Mouse (Mus musculus): Measurements from ENCODE around the gene Patz1. TPM values are rescaled to one million over a fixed set of nuclear protein-coding genes. Genes with fewer than 3 reads are reported as not detected.

The Patz1 gene
- polyA plus RNA-seq, 1 experiment from 2014 or later = 30.5 TPM

DNA sequence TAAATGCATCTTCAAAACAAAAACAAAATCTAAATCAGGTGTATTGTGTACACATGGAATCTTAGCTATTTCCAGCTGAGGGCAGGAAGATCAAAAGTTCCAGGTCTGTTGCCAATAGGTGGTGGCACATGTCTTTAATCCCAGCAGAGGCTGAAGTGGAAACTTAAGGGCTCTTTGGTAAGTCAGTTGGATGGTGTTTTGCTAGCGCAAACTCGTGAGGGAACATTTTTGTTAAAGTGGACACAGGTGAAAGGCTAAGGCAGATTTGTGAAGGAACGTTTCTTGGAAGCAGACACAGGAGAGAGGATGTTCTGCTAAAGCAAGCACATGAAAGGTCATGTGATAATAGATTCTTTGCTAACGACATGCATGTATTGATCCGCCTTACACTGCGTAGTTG is 5.0 kb upstream of the Patz1 start:
- H3K9ac ChIP-seq = no peak overlapping the region
- no peaks in the 10 kb centered on the region for H3K36me3 ChIP-seq
- no peak overlapping the region for H3K4me3 ChIP-seq
- ATAC-seq = no peak
- H3K4me1 ChIP-seq = peaks cover 16% of the 10 kb centered on the region
- peaks cover 12% of the 10 kb centered on the region for H3K9me3 ChIP-seq (replicated peaks)
- no peak overlapping the region for H3K4me2 ChIP-seq
- H3K27me3 ChIP-seq (replicated peaks) = 0 out of 2 replicates have a peak, but pooled peaks cover 1% of the 10 kb centered on the region
- WGBS (ENCODE audit: insufficient replicate concordance) = 79% methylated on average over 6 of the region's 6 CpGs
- no peak overlapping the region for H3K27ac ChIP-seq

- 73% methylated on average over 3 of the region's 3 CpGs for WGBS (ENCODE audit: insufficient replicate concordance)
- Histone ChIP-seq H3K36me3 (no peaks in the 10 kb centered on the region), H3K27ac (no peak overlapping the region), H3K27me3 (replicated peaks) (0 out of 2 replicates have a peak, but pooled peaks cover 4% of the 10 kb centered on the region), H3K9ac (no peak overlapping the region), H3K4me2 (no peak overlapping the region), H3K9me3 (replicated peaks) (peaks cover 11% of the 10 kb centered on the region), H3K4me3 (no peak overlapping the region), H3K4me1 (peaks cover 33% of the 10 kb centered on the region)
- no peak for ATAC-seq
Observed at GRCm38 (mm10) chr11:3285940-3286339, 2.7 kb upstream of the Patz1 start.

- no peak for ATAC-seq
- no peak overlapping the region for H3K27ac ChIP-seq
- no peak overlapping the region for H3K9ac ChIP-seq
- H3K27me3 ChIP-seq (replicated peaks) = 0 out of 2 replicates have a peak, but pooled peaks cover 4% of the 10 kb centered on the region
- H3K4me2 ChIP-seq = no peak overlapping the region
- H3K9me3 ChIP-seq (replicated peaks) = no peaks in the 10 kb centered on the region
- peaks cover 5% of the 10 kb centered on the region; the same call in 1 of the 2 replicates for H3K36me3 ChIP-seq
- WGBS (ENCODE audit: insufficient replicate concordance) = 72% methylated on average over 6 of the region's 6 CpGs
- no peak overlapping the region for H3K4me3 ChIP-seq
- H3K4me1 ChIP-seq = peaks cover 45% of the 10 kb centered on the region
Observed at GRCm38 (mm10) chr11:3287131-3287530, 1.5 kb upstream of the Patz1 start.

- WGBS (ENCODE audit: insufficient replicate concordance) = 39% methylated on average over 5 of the region's 5 CpGs
- H3K4me1 ChIP-seq = peaks cover 53% of the 10 kb centered on the region
- 0 out of 2 replicates have a peak, but pooled peaks cover 4% of the 10 kb centered on the region for H3K27me3 ChIP-seq (replicated peaks)
- peak overlapping the region; percentile 100 for H3K4me2 ChIP-seq
- no peak for ATAC-seq
- H3K4me3 ChIP-seq = peak overlapping the region; percentile 87; the same call in 1 of the 2 replicates
- peak overlapping the region; percentile 92; the same call in 1 of the 2 replicates for H3K9ac ChIP-seq
- H3K27ac ChIP-seq = peak overlapping the region; percentile 95; the same call in 1 of the 2 replicates
- peaks cover 8% of the 10 kb centered on the region; the same call in 1 of the 2 replicates for H3K36me3 ChIP-seq
- no peaks in the 10 kb centered on the region for H3K9me3 ChIP-seq (replicated peaks)
Observed at GRCm38 (mm10) chr11:3287921-3288320, 753 bp upstream of the Patz1 start.

GRCm38 (mm10) chr11:3289302-3289802 is 678 bp downstream of the Patz1 start:
- H3K36me3 ChIP-seq = peaks cover 22% of the 10 kb centered on the region
- 0 out of 2 replicates have a peak, but pooled peaks cover 4% of the 10 kb centered on the region for H3K27me3 ChIP-seq (replicated peaks)
- WGBS (ENCODE audit: insufficient replicate concordance) = under 1% methylated on average over 35 of the region's 40 CpGs
- H3K4me2 ChIP-seq = peak overlapping the region; percentile 100
- H3K4me3 ChIP-seq = peak overlapping the region; percentile 87
- H3K9ac ChIP-seq = peak overlapping the region; percentile 92
- ATAC-seq = peak; percentile 66
- H3K27ac ChIP-seq = peak overlapping the region; percentile 95
- no peaks in the 10 kb centered on the region for H3K9me3 ChIP-seq (replicated peaks)
- H3K4me1 ChIP-seq = peaks cover 67% of the 10 kb centered on the region

DNA sequence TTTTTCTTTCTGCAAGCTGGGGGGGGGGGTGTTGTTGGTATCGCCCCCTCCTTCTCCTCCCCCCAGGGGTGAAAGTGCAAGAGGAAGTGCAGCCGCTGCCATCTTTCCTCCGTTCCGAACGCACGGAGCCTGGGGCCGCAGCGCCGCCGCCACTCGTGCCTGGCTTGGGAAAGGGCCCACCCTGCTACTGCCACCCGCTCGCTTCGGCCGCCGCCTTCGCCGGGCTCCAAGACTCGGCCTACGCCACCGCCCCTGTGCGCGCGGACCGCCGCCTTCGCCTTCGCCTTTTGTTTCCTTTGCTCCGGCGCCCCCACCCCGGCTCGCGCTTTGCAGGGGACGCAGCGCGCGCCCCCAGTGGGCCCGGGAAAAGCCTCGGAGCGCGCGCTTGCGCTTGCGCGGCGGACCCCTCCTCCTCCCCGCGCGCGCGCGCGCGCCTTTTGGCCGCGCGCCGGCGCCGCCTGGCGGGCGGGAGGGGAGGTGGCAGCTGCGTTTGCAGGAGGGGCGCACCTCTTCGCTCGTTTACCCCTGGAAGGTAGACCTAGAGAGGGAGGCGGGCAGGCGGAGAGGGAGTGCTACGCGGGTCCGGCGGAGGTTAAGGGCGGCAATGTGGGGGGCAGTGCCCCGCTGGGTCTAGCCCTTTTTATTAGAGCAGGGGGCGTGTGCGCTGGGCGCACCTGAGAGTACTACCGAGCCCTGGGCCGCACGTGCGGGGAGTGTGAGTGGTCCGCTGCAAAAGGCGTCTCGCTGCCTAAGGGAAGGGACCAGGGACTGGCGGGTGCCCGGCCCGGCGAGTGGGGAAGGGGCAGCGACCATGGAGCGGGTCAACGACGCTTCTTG is 1.3 kb downstream of the Patz1 start:
- H3K9ac ChIP-seq = peak overlapping the region; percentile 92
- H3K4me2 ChIP-seq = peak overlapping the region; percentile 100
- peak overlapping the region; percentile 95 for H3K27ac ChIP-seq
- H3K27me3 ChIP-seq (replicated peaks) = 0 out of 2 replicates have a peak, but pooled peaks cover 4% of the 10 kb centered on the region
- peak overlapping the region; percentile 87 for H3K4me3 ChIP-seq
- peaks cover 29% of the 10 kb centered on the region for H3K36me3 ChIP-seq
- H3K9me3 ChIP-seq (replicated peaks) = no peaks in the 10 kb centered on the region
- under 1% methylated on average over 90 of the region's 92 CpGs for WGBS (ENCODE audit: insufficient replicate concordance)
- peak; percentile 48 for ATAC-seq
- H3K4me1 ChIP-seq = peaks cover 74% of the 10 kb centered on the region

DNA sequence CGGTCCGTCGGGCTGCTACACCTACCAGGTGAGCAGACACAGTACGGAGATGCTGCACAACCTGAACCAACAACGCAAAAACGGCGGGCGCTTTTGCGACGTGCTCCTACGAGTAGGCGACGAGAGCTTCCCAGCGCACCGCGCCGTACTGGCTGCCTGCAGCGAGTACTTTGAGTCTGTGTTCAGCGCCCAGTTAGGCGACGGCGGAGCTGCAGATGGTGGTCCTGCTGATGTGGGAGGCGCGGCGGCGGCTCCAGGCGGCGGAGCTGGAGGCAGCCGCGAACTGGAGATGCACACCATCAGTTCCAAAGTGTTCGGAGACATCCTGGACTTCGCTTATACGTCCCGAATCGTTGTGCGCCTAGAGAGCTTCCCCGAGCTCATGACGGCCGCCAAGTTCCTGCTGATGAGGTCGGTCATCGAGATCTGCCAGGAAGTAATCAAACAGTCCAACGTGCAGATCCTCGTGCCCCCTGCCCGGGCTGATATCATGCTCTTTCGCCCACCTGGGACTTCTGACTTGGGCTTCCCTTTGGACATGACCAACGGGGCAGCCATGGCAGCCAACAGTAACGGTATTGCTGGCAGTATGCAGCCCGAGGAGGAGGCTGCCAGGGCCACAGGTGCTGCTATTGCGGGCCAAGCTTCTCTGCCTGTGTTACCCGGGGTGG is 2.1 kb downstream of the Patz1 start:
- peaks cover 36% of the 10 kb centered on the region for H3K36me3 ChIP-seq
- H3K4me2 ChIP-seq = peak overlapping the region; percentile 100
- H3K9ac ChIP-seq = peak overlapping the region; percentile 92
- peak; percentile 30 for ATAC-seq
- H3K27me3 ChIP-seq (replicated peaks) = 0 out of 2 replicates have a peak, but pooled peaks cover 4% of the 10 kb centered on the region
- H3K27ac ChIP-seq = peak overlapping the region; percentile 95
- H3K4me1 ChIP-seq = peaks cover 81% of the 10 kb centered on the region
- no peaks in the 10 kb centered on the region for H3K9me3 ChIP-seq (replicated peaks)
- H3K4me3 ChIP-seq = peak overlapping the region; percentile 87
- WGBS (ENCODE audit: insufficient replicate concordance) = under 1% methylated on average over 50 of the region's 50 CpGs

DNA sequence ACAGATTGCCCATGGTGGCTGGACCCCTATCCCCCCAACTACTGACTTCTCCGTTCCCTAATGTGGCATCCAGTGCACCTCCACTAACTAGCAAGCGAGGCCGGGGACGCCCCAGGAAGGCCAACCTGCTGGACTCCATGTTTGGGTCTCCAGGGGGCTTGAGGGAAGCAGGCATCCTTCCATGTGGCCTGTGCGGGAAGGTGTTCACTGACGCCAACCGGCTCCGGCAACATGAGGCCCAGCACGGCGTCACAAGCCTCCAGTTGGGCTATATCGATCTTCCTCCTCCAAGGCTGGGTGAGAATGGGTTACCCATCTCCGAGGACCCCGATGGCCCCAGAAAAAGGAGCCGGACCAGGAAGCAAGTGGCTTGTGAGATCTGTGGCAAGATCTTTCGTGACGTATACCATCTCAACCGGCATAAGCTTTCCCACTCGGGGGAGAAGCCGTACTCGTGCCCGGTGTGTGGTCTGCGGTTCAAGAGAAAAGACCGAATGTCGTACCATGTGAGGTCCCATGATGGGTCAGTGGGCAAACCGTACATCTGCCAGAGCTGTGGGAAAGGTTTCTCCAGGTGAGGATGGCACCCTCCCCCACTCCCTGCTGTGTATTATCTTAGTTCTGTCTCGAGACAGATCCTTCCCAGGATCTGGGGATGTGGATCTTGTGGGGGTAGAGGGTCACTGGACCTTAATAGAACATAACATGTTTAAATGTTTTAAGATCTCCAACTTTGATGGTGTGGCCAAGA is 2.8 kb downstream of the Patz1 start:
- H3K27ac ChIP-seq = peak overlapping the region; percentile 95
- 1% methylated on average over 26 of the region's 26 CpGs for WGBS (ENCODE audit: insufficient replicate concordance)
- H3K9ac ChIP-seq = peak overlapping the region; percentile 92
- H3K27me3 ChIP-seq (replicated peaks) = 0 out of 2 replicates have a peak, but pooled peaks cover 4% of the 10 kb centered on the region
- H3K4me3 ChIP-seq = peak overlapping the region; percentile 87
- no peaks in the 10 kb centered on the region for H3K9me3 ChIP-seq (replicated peaks)
- ATAC-seq = no peak
- peak overlapping the region; percentile 100 for H3K4me2 ChIP-seq
- peaks cover 89% of the 10 kb centered on the region for H3K4me1 ChIP-seq
- peaks cover 43% of the 10 kb centered on the region for H3K36me3 ChIP-seq

DNA sequence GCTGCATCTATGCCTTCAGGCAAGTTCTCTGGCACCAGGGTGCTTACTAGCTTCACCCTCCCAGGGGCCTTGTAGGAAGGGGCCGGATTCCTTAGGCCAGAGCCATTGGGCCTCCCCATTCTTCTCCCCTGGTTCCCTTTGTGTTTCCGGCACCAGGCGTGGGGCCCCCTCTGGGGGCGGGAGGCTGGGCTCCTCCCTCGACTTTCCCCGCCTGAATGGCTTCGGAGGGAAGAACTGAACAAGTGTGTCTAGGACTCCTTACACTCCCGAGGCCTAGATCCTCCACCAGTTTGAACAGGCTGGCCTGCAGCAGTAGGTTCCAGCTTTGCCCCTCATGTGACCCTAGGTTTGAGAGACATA is 3.4 kb downstream of the Patz1 start:
- peak; percentile 52 for ATAC-seq
- H3K4me1 ChIP-seq = peaks cover 94% of the 10 kb centered on the region
- no peaks in the 10 kb centered on the region for H3K9me3 ChIP-seq (replicated peaks)
- H3K4me2 ChIP-seq = peak overlapping the region; percentile 100
- H3K4me3 ChIP-seq = peak overlapping the region; percentile 87
- peak overlapping the region; percentile 95 for H3K27ac ChIP-seq
- peak overlapping the region; percentile 92 for H3K9ac ChIP-seq
- 0% methylated on average over 8 of the region's 8 CpGs for WGBS (ENCODE audit: insufficient replicate concordance)
- H3K27me3 ChIP-seq (replicated peaks) = 0 out of 2 replicates have a peak, but pooled peaks cover 4% of the 10 kb centered on the region
- peaks cover 49% of the 10 kb centered on the region for H3K36me3 ChIP-seq

DNA sequence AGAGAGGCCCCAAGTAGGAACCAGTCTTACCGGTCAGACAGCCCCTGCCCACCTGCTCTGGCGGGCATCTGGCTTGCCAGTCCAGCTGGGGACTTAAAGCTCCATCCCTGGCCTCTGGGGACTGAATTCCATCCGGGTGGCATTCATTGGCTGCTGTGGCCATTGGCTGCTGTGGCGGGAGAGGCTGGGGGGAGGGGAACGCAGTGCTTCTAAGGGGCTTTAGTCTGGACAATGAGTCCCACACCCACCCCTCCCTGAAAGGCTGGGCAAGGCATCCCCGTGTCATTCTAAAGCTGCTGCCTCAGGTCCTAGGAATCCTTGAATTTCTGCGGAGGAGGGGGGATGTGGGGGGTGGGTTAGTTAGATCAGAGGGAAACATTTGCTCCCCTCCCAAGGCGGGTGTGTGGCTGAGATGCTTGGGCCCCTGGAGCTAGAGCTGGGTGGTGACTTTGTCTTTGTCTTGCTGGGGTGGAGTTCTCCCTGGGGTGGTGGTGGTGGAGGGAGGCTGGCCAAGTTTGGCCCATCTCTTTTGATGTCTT is 4.1 kb downstream of the Patz1 start:
- Histone ChIP-seq H3K27ac (peak overlapping the region; percentile 95), H3K27me3 (replicated peaks) (0 out of 2 replicates have a peak, but pooled peaks cover 4% of the 10 kb centered on the region), H3K4me1 (peaks cover 90% of the 10 kb centered on the region), H3K36me3 (peaks cover 56% of the 10 kb centered on the region), H3K4me2 (peak overlapping the region; percentile 100), H3K9ac (peak overlapping the region; percentile 92), H3K9me3 (replicated peaks) (no peaks in the 10 kb centered on the region), H3K4me3 (peak overlapping the region; percentile 87)
- ATAC-seq = no peak
- WGBS (ENCODE audit: insufficient replicate concordance) = 1% methylated on average over 8 of the region's 8 CpGs

DNA sequence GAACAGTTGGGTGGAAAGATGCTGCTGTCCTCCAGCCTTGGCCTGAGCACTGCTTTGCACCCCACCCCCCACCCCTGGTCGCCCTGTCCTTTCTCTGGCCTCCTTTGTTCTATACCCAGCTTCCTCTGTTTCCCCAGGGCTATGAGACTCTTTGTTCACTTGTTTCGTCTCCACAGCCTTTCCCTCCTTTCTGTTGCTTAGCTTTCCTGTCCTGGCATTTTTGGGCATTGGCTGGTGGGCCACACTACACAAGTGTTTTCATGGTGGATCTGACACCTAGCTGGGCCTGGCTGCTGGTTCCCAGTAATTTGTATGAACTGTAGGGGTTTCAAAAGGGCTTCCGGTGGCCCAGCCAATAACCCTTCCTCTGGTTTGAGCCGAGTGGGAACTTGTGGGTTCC is 4.7 kb downstream of the Patz1 start:
- no peak for ATAC-seq
- peak overlapping the region; percentile 92 for H3K9ac ChIP-seq
- H3K4me1 ChIP-seq = peaks cover 90% of the 10 kb centered on the region
- peaks cover 62% of the 10 kb centered on the region for H3K36me3 ChIP-seq
- H3K27me3 ChIP-seq (replicated peaks) = 0 out of 2 replicates have a peak, but pooled peaks cover 4% of the 10 kb centered on the region
- peak overlapping the region; percentile 87 for H3K4me3 ChIP-seq
- H3K9me3 ChIP-seq (replicated peaks) = no peaks in the 10 kb centered on the region
- WGBS (ENCODE audit: insufficient replicate concordance) = 57% methylated on average over 4 of the region's 4 CpGs
- H3K4me2 ChIP-seq = peak overlapping the region; percentile 100
- H3K27ac ChIP-seq = peak overlapping the region; percentile 95
